In the genomic region with DNA sequence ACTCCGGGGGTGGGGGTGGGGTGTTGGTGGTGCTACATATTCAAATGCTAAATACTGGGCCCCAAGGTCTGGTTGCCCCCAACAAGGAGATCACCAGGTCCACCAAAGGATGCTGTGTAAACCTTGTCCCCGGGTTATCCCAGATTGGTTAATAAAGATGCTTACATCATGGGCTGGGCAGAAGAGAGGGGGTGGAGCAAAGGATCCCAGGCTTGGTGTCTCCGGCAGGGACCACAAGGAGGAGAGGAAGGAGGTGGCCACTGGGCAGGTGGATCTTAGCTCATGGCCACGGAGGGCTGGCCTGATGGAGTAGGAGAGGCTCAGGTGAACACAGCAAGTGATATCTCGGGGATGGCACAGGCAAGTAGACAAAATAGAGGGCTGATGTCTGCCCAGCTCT, we compare ENCODE assay signal across 17 mouse cellular contexts.
"Had no signal": no experiment of that assay in that cellular context is flagged by ENCODE, and none has a peak within 500 bp of the region (broad histone marks: within the 10 kb centered on the region; RNA-seq: fewer than 3 reads in every experiment).

No protein-coding gene starts in this region.

- H3K4me3 ChIP-seq: limb, embryonic 10.5 days; limb, embryonic 13.5 days; liver, embryonic 12.5 days; liver, embryonic 15.5 days; lung, embryonic 15.5 days; midbrain, embryonic 13.5 days; myocyte; neural tube, embryonic 13.5 days had no signal

- H3K27ac ChIP-seq: kidney, postnatal 0 days; limb, embryonic 10.5 days; limb, embryonic 13.5 days; liver, embryonic 12.5 days; liver, embryonic 15.5 days; lung, embryonic 15.5 days; neural tube, embryonic 13.5 days had no signal

- H3K36me3 ChIP-seq: limb, embryonic 13.5 days; liver, embryonic 15.5 days; lung, embryonic 15.5 days; neural tube, embryonic 13.5 days had no signal

- H3K9ac ChIP-seq: limb, embryonic 13.5 days; liver, embryonic 12.5 days; liver, embryonic 15.5 days; lung, embryonic 15.5 days; midbrain, embryonic 13.5 days; neural tube, embryonic 13.5 days had no signal

- H3K4me2 ChIP-seq: limb, embryonic 13.5 days; liver, embryonic 12.5 days; liver, embryonic 15.5 days; lung, embryonic 15.5 days; midbrain, embryonic 13.5 days; neural tube, embryonic 13.5 days had no signal

- H3K27me3 ChIP-seq: limb, embryonic 13.5 days; liver, embryonic 12.5 days; liver, embryonic 15.5 days; lung, embryonic 15.5 days; midbrain, embryonic 13.5 days; neural tube, embryonic 13.5 days had no signal

- ATAC-seq: liver, embryonic 12.5 days; midbrain, embryonic 13.5 days; midbrain, embryonic 16.5 days had no signal

- DNase-seq: kidney, adult 2 months; liver; lung, adult 18-20 months; lung, postnatal 10 days; lung, postnatal 36 days; thymus, adult 18-20 months; thymus, postnatal 36 days had no signal

- H3K9me3 ChIP-seq: limb, embryonic 10.5 days; limb, embryonic 13.5 days; liver, embryonic 12.5 days; liver, embryonic 15.5 days; lung, embryonic 15.5 days; midbrain, embryonic 13.5 days; neural tube, embryonic 13.5 days had no signal
